Mouse (Mus musculus): ENCODE measurements around the gene Pik3c2g. TPM values are rescaled to one million over a fixed set of nuclear protein-coding genes. Genes with fewer than 3 reads are reported as not detected.

Gene Pik3c2g
- polyA plus RNA-seq, 1 experiment from 2014 or later = 3.2 TPM

DNA sequence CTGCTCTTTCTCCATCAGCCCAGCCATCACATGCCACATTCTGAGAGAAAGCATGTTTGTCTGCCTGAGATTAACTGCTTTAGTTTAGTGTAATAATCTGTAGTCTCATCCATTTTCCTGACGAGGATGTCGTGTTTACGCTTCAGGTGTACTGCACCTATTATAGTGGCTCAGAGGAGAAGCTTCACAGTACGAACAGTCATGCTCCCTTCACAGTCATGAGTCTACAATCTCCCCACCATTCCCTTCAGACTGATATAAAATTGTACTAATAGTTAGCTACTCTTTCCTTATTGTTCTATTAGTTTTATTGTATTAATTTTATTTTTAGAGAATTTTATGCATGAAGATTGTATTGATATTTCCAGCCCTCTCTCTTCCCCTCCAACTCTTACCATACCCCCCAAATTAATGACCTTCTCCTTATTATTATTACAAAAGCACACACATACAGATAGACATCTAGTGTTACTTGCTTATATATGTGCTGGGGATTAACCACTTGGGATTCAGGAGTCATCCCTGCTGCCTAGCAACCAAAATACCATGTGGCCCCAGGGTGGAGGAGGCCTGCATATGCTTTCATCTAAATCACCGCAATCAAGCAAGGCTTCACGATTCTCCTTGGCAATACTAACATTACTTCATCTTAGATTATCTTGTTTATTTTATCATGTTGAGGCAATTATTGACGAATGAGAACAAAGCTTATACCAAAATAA is 159.9 kb downstream of the Pik3c2g start:
- no peaks in the 10 kb centered on the region for H3K36me3 ChIP-seq (ENCODE audit: control insufficient read depth, insufficient read depth, low read length)
- H3K9me3 ChIP-seq (ENCODE audit: control insufficient read depth, low read depth, low read length) = no peaks in the 10 kb centered on the region
- no peaks in the 10 kb centered on the region for H3K27me3 ChIP-seq (ENCODE audit: control insufficient read depth, insufficient read depth, low read length)
- no peak overlapping the region for H3K4me2 ChIP-seq (replicated peaks; ENCODE audit: low read depth, low read length)
- no peak overlapping the region for H3K4me3 ChIP-seq (ENCODE audit: low read depth, low read length)
- H3K9ac ChIP-seq (replicated peaks; ENCODE audit: low read depth, low read length) = no peak overlapping the region
- no peak for ATAC-seq (ENCODE audit: insufficient number of reproducible peaks, insufficient read depth, low FRiP score, low read depth)
- H3K4me1 ChIP-seq (ENCODE audit: control insufficient read depth, insufficient read depth, low read length) = no peaks in the 10 kb centered on the region
- no peak overlapping the region for H3K27ac ChIP-seq (ENCODE audit: low read length)
- WGBS = 72% methylated on average over 7 of the region's 7 CpGs

DNA sequence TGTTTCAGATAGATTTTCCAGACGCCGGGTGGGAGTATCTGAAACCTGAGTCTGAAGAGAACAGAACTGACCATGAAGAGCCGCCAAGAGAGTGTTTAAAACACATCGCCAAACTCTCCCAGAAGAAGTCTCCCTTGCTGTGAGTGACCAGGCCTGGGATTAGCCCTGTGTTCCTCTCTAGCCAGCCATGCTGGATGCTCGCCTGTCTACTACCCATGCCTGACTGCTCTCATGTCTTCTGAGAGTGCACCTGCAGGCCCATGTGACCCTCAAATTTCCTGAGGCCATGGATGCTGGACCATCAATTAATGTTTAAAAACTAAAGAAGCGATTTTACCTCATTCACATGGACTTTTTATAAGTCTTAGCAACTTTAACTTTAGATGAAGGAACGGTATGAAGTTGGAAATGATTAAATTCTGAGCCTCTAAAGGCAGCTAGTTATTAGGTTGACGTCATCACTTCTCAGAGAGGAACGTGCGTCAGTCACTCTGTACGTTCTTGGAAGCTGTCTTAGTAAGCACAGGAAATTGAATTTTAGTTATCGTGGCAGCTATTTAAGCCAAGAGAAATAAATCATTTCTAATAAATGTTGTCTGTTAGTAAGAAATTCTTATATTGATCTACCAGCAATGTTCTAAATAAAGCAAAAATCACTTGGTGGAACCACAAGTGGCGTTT is 161.2 kb downstream of the Pik3c2g start:
- no peaks in the 10 kb centered on the region for H3K36me3 ChIP-seq (ENCODE audit: control insufficient read depth, insufficient read depth, low read length)
- no peak overlapping the region for H3K27ac ChIP-seq (ENCODE audit: low read length)
- H3K4me3 ChIP-seq (ENCODE audit: low read depth, low read length) = no peak overlapping the region
- no peaks in the 10 kb centered on the region for H3K4me1 ChIP-seq (ENCODE audit: control insufficient read depth, insufficient read depth, low read length)
- no peak for ATAC-seq (ENCODE audit: insufficient number of reproducible peaks, insufficient read depth, low FRiP score, low read depth)
- no peak overlapping the region for H3K4me2 ChIP-seq (replicated peaks; ENCODE audit: low read depth, low read length)
- H3K9ac ChIP-seq (replicated peaks; ENCODE audit: low read depth, low read length) = no peak overlapping the region
- 86% methylated on average over 13 of the region's 13 CpGs for WGBS
- H3K27me3 ChIP-seq (ENCODE audit: control insufficient read depth, insufficient read depth, low read length) = no peaks in the 10 kb centered on the region
- no peaks in the 10 kb centered on the region for H3K9me3 ChIP-seq (ENCODE audit: control insufficient read depth, low read depth, low read length)

DNA sequence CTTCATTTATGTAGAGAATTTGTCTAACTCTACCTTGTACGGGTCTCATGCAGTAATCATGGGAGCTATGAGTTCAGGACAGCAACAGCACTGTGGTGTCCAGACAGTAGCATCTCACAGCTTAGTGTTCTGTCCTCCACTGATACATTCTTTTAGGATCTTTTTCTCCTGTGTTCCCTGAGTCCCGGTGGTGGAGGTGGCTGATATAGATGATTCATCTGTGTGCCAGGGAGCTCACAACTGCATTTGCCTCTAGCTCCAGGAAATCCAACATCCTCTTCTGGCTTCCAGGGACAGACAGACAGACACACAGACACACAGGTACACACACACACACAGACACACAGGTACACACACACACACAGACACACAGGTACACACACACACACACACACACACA is 163.6 kb downstream of the Pik3c2g start:
- Histone ChIP-seq H3K4me3 (ENCODE audit: low read depth, low read length) (no peak overlapping the region), H3K9me3 (ENCODE audit: control insufficient read depth, low read depth, low read length) (no peaks in the 10 kb centered on the region), H3K4me2 (replicated peaks; ENCODE audit: low read depth, low read length) (no peak overlapping the region), H3K4me1 (ENCODE audit: control insufficient read depth, insufficient read depth, low read length) (no peaks in the 10 kb centered on the region), H3K27me3 (ENCODE audit: control insufficient read depth, insufficient read depth, low read length) (no peaks in the 10 kb centered on the region), H3K36me3 (ENCODE audit: control insufficient read depth, insufficient read depth, low read length) (no peaks in the 10 kb centered on the region), H3K27ac (ENCODE audit: low read length) (no peak overlapping the region), H3K9ac (replicated peaks; ENCODE audit: low read depth, low read length) (no peak overlapping the region)
- no peak for ATAC-seq (ENCODE audit: insufficient number of reproducible peaks, insufficient read depth, low FRiP score, low read depth)
- WGBS = 73% methylated on average over 2 of the region's 2 CpGs

DNA sequence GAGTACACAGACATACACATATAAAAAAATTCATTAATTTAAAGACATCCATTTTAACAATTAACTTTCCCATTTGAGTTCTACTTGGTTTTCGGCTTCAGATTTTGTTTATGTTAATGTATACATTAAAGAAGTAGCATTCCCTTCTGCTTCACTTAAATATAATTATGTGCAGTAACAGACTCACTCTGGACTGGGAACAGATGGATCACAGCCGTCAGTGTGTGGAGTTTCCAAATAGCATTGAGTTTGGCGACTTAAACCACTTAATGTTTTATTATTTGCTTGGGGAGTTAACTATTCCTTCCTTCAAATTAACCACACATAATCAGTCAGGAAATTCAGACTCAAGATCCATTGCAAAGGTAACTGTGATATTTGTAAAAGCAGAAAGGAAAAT is 164.0 kb downstream of the Pik3c2g start:
- no peak overlapping the region for H3K27ac ChIP-seq (ENCODE audit: low read length)
- no peaks in the 10 kb centered on the region for H3K4me1 ChIP-seq (ENCODE audit: control insufficient read depth, insufficient read depth, low read length)
- no peaks in the 10 kb centered on the region for H3K27me3 ChIP-seq (ENCODE audit: control insufficient read depth, insufficient read depth, low read length)
- ATAC-seq (ENCODE audit: insufficient number of reproducible peaks, insufficient read depth, low FRiP score, low read depth) = no peak
- WGBS = 33% methylated on average over 3 of the region's 3 CpGs
- H3K36me3 ChIP-seq (ENCODE audit: control insufficient read depth, insufficient read depth, low read length) = no peaks in the 10 kb centered on the region
- H3K9ac ChIP-seq (replicated peaks; ENCODE audit: low read depth, low read length) = no peak overlapping the region
- H3K9me3 ChIP-seq (ENCODE audit: control insufficient read depth, low read depth, low read length) = no peaks in the 10 kb centered on the region
- no peak overlapping the region for H3K4me3 ChIP-seq (ENCODE audit: low read depth, low read length)
- no peak overlapping the region for H3K4me2 ChIP-seq (replicated peaks; ENCODE audit: low read depth, low read length)

DNA sequence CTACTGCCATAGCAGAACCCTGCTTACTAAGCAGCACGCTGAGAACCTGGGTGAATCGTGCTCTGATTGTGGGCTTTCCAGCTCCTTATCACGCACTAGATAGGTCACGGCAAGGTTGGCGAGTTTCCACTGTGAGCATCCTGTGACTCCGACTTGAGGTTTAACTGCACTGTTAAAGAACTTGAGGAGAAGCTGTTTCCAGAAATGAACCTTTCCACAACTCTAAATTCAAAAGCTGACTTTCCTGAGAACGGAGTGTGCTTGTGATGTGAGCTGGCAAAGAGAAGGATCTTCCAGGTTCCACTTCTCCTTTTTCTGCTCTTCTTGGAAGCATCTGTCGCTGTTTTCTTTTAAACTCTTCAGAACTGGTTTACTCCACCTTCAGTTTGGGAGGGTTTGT is 170.9 kb downstream of the Pik3c2g start:
- no peaks in the 10 kb centered on the region for H3K36me3 ChIP-seq (ENCODE audit: control insufficient read depth, insufficient read depth, low read length)
- H3K4me3 ChIP-seq (ENCODE audit: low read depth, low read length) = no peak overlapping the region
- H3K4me2 ChIP-seq (replicated peaks; ENCODE audit: low read depth, low read length) = no peak overlapping the region
- H3K9me3 ChIP-seq (ENCODE audit: control insufficient read depth, low read depth, low read length) = no peaks in the 10 kb centered on the region
- H3K27ac ChIP-seq (ENCODE audit: low read length) = no peak overlapping the region
- no peak for ATAC-seq (ENCODE audit: insufficient number of reproducible peaks, insufficient read depth, low FRiP score, low read depth)
- H3K4me1 ChIP-seq (ENCODE audit: control insufficient read depth, insufficient read depth, low read length) = no peaks in the 10 kb centered on the region
- no peak overlapping the region for H3K9ac ChIP-seq (replicated peaks; ENCODE audit: low read depth, low read length)
- no peaks in the 10 kb centered on the region for H3K27me3 ChIP-seq (ENCODE audit: control insufficient read depth, insufficient read depth, low read length)
- 81% methylated on average over 8 of the region's 8 CpGs for WGBS

DNA sequence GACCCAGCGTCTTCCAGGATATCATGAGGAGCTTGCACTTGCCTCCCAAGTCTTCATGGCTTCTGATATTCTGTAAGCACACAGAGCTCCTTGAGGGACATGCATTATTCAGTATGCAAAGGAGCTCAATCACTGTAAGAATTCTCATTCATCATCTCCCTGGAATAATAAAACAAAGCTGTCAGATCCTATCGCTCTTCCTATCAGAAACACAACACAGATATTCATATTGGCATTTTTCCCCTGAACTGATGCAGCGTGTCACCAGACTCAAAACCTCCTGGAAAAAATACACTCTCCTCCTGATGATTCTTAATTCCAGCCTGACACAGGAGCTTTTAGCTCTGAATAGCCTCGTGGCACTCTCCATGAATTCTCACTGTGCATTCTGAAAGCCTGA is 174.0 kb downstream of the Pik3c2g start:
- Histone ChIP-seq H3K36me3 (ENCODE audit: control insufficient read depth, insufficient read depth, low read length) (no peaks in the 10 kb centered on the region), H3K4me2 (replicated peaks; ENCODE audit: low read depth, low read length) (no peak overlapping the region), H3K9me3 (ENCODE audit: control insufficient read depth, low read depth, low read length) (no peaks in the 10 kb centered on the region), H3K9ac (replicated peaks; ENCODE audit: low read depth, low read length) (no peak overlapping the region), H3K27ac (ENCODE audit: low read length) (no peak overlapping the region), H3K27me3 (ENCODE audit: control insufficient read depth, insufficient read depth, low read length) (no peaks in the 10 kb centered on the region), H3K4me1 (ENCODE audit: control insufficient read depth, insufficient read depth, low read length) (no peaks in the 10 kb centered on the region), H3K4me3 (ENCODE audit: low read depth, low read length) (no peak overlapping the region)
- no peak for ATAC-seq (ENCODE audit: insufficient number of reproducible peaks, insufficient read depth, low FRiP score, low read depth)
- WGBS = 45% methylated on average over 4 of the region's 4 CpGs

DNA sequence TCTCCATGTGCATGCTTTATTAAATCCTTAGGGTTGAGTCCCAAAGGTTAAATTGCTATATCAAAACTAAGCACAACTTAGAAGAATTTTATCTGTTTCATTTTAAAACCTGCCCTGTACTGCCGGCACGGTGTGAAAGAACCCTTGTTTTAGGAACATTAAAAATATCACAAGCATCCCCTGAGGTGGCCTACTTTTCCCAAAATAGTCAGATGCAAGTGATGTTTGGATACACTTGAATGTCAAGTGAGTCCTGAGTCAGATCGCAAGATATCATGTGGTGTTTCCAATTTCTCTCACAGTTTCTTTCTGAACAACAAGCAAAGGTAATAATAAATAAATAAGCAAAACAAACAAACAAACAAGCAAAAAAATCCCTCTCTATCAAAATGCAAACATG is 177.4 kb downstream of the Pik3c2g start:
- H3K4me1 ChIP-seq (ENCODE audit: control insufficient read depth, insufficient read depth, low read length) = no peaks in the 10 kb centered on the region
- WGBS = 86% methylated on average over 3 of the region's 3 CpGs
- H3K4me3 ChIP-seq (ENCODE audit: low read depth, low read length) = no peak overlapping the region
- no peaks in the 10 kb centered on the region for H3K9me3 ChIP-seq (ENCODE audit: control insufficient read depth, low read depth, low read length)
- no peak overlapping the region for H3K27ac ChIP-seq (ENCODE audit: low read length)
- no peaks in the 10 kb centered on the region for H3K36me3 ChIP-seq (ENCODE audit: control insufficient read depth, insufficient read depth, low read length)
- no peak for ATAC-seq (ENCODE audit: insufficient number of reproducible peaks, insufficient read depth, low FRiP score, low read depth)
- no peaks in the 10 kb centered on the region for H3K27me3 ChIP-seq (ENCODE audit: control insufficient read depth, insufficient read depth, low read length)
- H3K4me2 ChIP-seq (replicated peaks; ENCODE audit: low read depth, low read length) = no peak overlapping the region
- no peak overlapping the region for H3K9ac ChIP-seq (replicated peaks; ENCODE audit: low read depth, low read length)

DNA sequence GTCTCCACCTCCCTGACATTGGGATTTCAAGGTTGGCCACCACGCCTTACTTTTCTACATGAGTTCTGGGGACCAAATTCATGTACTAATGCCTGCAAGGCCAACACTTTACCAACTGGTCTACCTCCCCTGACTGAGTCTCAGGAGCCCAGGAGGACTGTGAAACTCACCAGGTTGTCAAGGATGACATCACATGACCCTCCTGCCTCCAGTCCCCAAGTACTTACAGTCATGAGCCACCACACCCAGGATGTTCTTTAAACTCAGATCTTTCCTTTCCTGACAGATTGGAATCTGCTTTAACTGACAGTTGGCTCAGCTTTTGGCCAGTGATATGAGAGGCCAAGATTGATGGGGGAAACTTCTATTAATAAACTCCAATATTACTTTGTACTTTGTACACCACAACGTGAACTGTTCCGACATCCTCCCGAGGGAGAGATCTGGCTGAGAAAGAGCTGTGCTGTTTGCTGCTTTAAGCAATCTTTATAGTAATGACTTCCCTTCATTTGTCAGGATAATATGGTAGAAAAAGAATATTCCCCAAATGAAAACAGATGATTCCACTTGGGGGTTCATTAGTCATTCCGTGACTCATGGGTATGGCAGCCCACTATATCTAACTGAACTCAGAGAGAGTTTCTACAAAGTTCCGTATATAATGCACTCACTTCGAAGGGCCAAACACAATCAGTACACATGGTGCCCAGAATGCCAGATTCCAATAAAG is 182.9 kb downstream of the Pik3c2g start:
- Histone ChIP-seq H3K4me2 (replicated peaks; ENCODE audit: low read depth, low read length) (no peak overlapping the region), H3K27me3 (ENCODE audit: control insufficient read depth, insufficient read depth, low read length) (no peaks in the 10 kb centered on the region), H3K9me3 (ENCODE audit: control insufficient read depth, low read depth, low read length) (no peaks in the 10 kb centered on the region), H3K36me3 (ENCODE audit: control insufficient read depth, insufficient read depth, low read length) (no peaks in the 10 kb centered on the region), H3K4me3 (ENCODE audit: low read depth, low read length) (no peak overlapping the region), H3K27ac (ENCODE audit: low read length) (no peak overlapping the region), H3K9ac (replicated peaks; ENCODE audit: low read depth, low read length) (no peak overlapping the region), H3K4me1 (ENCODE audit: control insufficient read depth, insufficient read depth, low read length) (no peaks in the 10 kb centered on the region)
- 78% methylated on average over 7 of the region's 7 CpGs for WGBS
- ATAC-seq (ENCODE audit: insufficient number of reproducible peaks, insufficient read depth, low FRiP score, low read depth) = no peak
